Mouse (Mus musculus) E14TG2a.4 (cell line): ENCODE results near the gene Myd88.
A peak's percentile ranks its signal among the peaks of the same experiment; 100 is the strongest.

Experiments
- H3K27me3 ChIP-seq: 2 replicates; pipeline ENCODE4 v1.6.1; 2014; ENCODE audit warnings: low read length, control low read depth; ENCODE audit not compliant: insufficient read depth
- H3K36me3 ChIP-seq: 2 replicates; pipeline ENCODE4 v1.6.1; 2014; ENCODE audit warnings: low read length, control low read depth; ENCODE audit not compliant: insufficient read depth
- H3K4me1 ChIP-seq: replicated peaks from 2 replicates; pipeline ENCODE4 v1.6.1; 2014; ENCODE audit warnings: low read depth, low read length, control low read depth
- H3K4me3 ChIP-seq: replicated peaks from 2 replicates; pipeline ENCODE4 v1.5.1; 2014; ENCODE audit warnings: mild to moderate bottlenecking, low read length
- H3K9me3 ChIP-seq: 2 replicates; pipeline ENCODE4 v1.6.1; 2014; ENCODE audit warnings: low read length, control low read depth
- CTCF ChIP-seq: conservative IDR thresholded peaks from 2 replicates; pipeline ENCODE4 v1.5.1; 2014; ENCODE audit warnings: low read length
- NANOG ChIP-seq: IDR thresholded peaks from 2 replicates; pipeline ENCODE4 v1.6.1; 2014; ENCODE audit warnings: borderline replicate concordance, low read length, mixed read lengths
- POU5F1 ChIP-seq: IDR thresholded peaks from 2 replicates; pipeline ENCODE4 v1.6.1; 2014; ENCODE audit warnings: low read length, borderline replicate concordance

The Myd88 gene

GRCm38 (mm10) chr9:119337842-119338241 is 3.4 kb downstream of the Myd88 start:
- peaks cover 22% of the 10 kb centered on the region for H3K27me3 ChIP-seq
- TF ChIP-seq NANOG (no peak), POU5F1 (no peak), CTCF (no peak)
- H3K4me1 ChIP-seq: peaks cover 40% of the 10 kb centered on the region
- H3K9me3 ChIP-seq: no peaks in the 10 kb centered on the region
- no peak overlapping the region for H3K4me3 ChIP-seq
- peaks cover 18% of the 10 kb centered on the region for H3K36me3 ChIP-seq

- TF ChIP-seq NANOG (no peak), CTCF (no peak), POU5F1 (no peak)
- Histone ChIP-seq H3K4me1 (peaks cover 30% of the 10 kb centered on the region), H3K4me3 (no peak overlapping the region), H3K36me3 (peaks cover 12% of the 10 kb centered on the region; the same call in 1 of the 2 replicates), H3K27me3 (peaks cover 26% of the 10 kb centered on the region), H3K9me3 (no peaks in the 10 kb centered on the region)
These were observed 5.6 kb downstream of the Myd88 start for GRCm38 (mm10) chr9:119335571-119335970.

- Histone ChIP-seq H3K27me3 (peaks cover 28% of the 10 kb centered on the region), H3K36me3 (peaks cover 12% of the 10 kb centered on the region; the same call in 1 of the 2 replicates), H3K4me1 (peaks cover 22% of the 10 kb centered on the region), H3K9me3 (no peaks in the 10 kb centered on the region), H3K4me3 (no peak overlapping the region)
- TF ChIP-seq NANOG (no peak), POU5F1 (no peak), CTCF (no peak)
These were observed 6.4 kb downstream of the Myd88 start for GRCm38 (mm10) chr9:119334834-119335233.

- no peak for TF ChIP-seq POU5F1
- no peak for TF ChIP-seq CTCF
- no peak for TF ChIP-seq NANOG
- H3K27me3 ChIP-seq: peaks cover 23% of the 10 kb centered on the region
- H3K4me1 ChIP-seq: peaks cover 17% of the 10 kb centered on the region
- no peak overlapping the region for H3K4me3 ChIP-seq
- peaks cover 12% of the 10 kb centered on the region; the same call in 1 of the 2 replicates for H3K36me3 ChIP-seq
- no peaks in the 10 kb centered on the region for H3K9me3 ChIP-seq
These were observed 6.9 kb downstream of the Myd88 start for GRCm38 (mm10) chr9:119334324-119334723.

GRCm38 (mm10) chr9:119330186-119330963 is 10.8 kb downstream of the Myd88 start:
- peaks cover 11% of the 10 kb centered on the region for H3K4me1 ChIP-seq
- peaks cover 12% of the 10 kb centered on the region; the same call in 1 of the 2 replicates for H3K27me3 ChIP-seq
- H3K36me3 ChIP-seq: no peaks in the 10 kb centered on the region
- TF ChIP-seq CTCF (no peak), NANOG (no peak), POU5F1 (no peak)
- no peaks in the 10 kb centered on the region for H3K9me3 ChIP-seq
- H3K4me3 ChIP-seq: no peak overlapping the region

GRCm38 (mm10) chr9:119328488-119328887 is 12.7 kb downstream of the Myd88 start:
- no peaks in the 10 kb centered on the region for H3K36me3 ChIP-seq
- TF ChIP-seq CTCF (no peak), NANOG (no peak), POU5F1 (no peak)
- H3K4me3 ChIP-seq: no peak overlapping the region

GRCm38 (mm10) chr9:119324130-119324529 is 17.1 kb downstream of the Myd88 start:
- no peaks in the 10 kb centered on the region for H3K9me3 ChIP-seq
- no peak for TF ChIP-seq NANOG
- no peak for TF ChIP-seq CTCF
- TF ChIP-seq POU5F1: no peak
- H3K4me3 ChIP-seq: peak overlapping the region; percentile 99
- peaks cover 30% of the 10 kb centered on the region for H3K4me1 ChIP-seq
- peaks cover 10% of the 10 kb centered on the region for H3K36me3 ChIP-seq
- H3K27me3 ChIP-seq: no peaks in the 10 kb centered on the region

More at GRCm38 (mm10) chr9:119328488-119328887, 12.7 kb downstream of the Myd88 start:
- Histone ChIP-seq H3K9me3 (no peaks in the 10 kb centered on the region), H3K27me3 (peaks cover 12% of the 10 kb centered on the region; the same call in 1 of the 2 replicates), H3K4me1 (peaks cover 14% of the 10 kb centered on the region)

- no peaks in the 10 kb centered on the region for H3K9me3 ChIP-seq
- TF ChIP-seq CTCF (no peak), NANOG (no peak), POU5F1 (no peak)
These were observed 18.0 kb downstream of the Myd88 start for GRCm38 (mm10) chr9:119323260-119323645.

More at GRCm38 (mm10) chr9:119323260-119323645, 18.0 kb downstream of the Myd88 start:
- Histone ChIP-seq H3K36me3 (peaks cover 18% of the 10 kb centered on the region), H3K27me3 (no peaks in the 10 kb centered on the region), H3K4me3 (peak overlapping the region; percentile 99), H3K4me1 (peaks cover 39% of the 10 kb centered on the region)
